Mouse (Mus musculus) embryonic fibroblast, embryonic 13.5 days (primary cell): ENCODE data around the gene Grik2. TPM values are rescaled to one million over a fixed set of nuclear protein-coding genes. Genes with fewer than 3 reads are reported as not detected.
"Not testable (repeated sequence)": the region's sequence is repeated elsewhere in the genome, so short reads cannot be mapped to it uniquely, and the experiment has no call there.

Experiments used
- H3K27ac ChIP-seq: 2 replicates; pipeline ENCODE4 v1.5.1; 2012; ENCODE audit warnings: low read length, control low read depth, inconsistent platforms; ENCODE audit not compliant: insufficient read depth
- H3K4me1 ChIP-seq: 2 replicates; pipeline ENCODE4 v1.6.1; 2011; ENCODE audit warnings: low read length; ENCODE audit not compliant: control insufficient read depth, insufficient read depth
- H3K4me3 ChIP-seq: 2 replicates; pipeline ENCODE4 v1.5.1; 2011; ENCODE audit warnings: mild to moderate bottlenecking, control low read depth, low read length; ENCODE audit not compliant: insufficient read depth
- CTCF ChIP-seq: IDR thresholded peaks from 2 replicates; pipeline ENCODE4 v1.5.1; 2011; ENCODE audit warnings: mild to moderate bottlenecking, control low read depth, low read length, moderate library complexity, borderline replicate concordance; ENCODE audit not compliant: insufficient read depth
- POLR2A ChIP-seq: IDR thresholded peaks from 2 replicates; pipeline ENCODE4 v1.6.1; 2011; ENCODE audit warnings: low read depth, mild to moderate bottlenecking, control low read depth, low read length, moderate library complexity
- polyA plus RNA-seq: library from polyadenylated mRNA; stranded (reverse); fragments of >200 nt; gene quantifications from 2 replicates; pipeline ENCODE4 v1.2.4, GENCODE M21; 2011; ENCODE audit warnings: low read depth; ENCODE audit not compliant: missing spikeins, insufficient read length

Gene Grik2
- polyA plus RNA-seq, 1 experiment, result not detected

DNA sequence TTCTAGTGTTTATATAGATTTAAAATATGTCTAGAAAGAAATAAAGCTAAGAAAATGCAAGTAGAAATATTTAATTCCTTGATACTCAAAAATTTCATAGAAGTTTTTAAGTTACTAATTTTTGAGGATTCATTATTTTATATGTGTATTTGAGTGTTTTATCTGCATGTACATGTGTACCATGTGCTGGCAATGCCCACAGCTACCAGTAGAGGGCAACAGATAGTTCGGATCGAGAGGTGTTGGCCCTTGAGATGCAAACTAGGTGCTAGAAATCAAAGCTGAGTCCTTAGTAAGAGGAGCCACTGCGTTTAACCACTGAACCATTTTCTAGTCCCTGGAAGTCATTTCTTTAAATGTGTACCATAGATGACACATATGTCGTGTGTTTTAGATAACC is 307.1 kb downstream of the Grik2 start:
- Histone ChIP-seq H3K4me1 (no peaks in the 10 kb centered on the region), H3K27ac (no peak overlapping the region), H3K4me3 (no peak overlapping the region)
- TF ChIP-seq POLR2A, result no peak
- no peak for TF ChIP-seq CTCF

DNA sequence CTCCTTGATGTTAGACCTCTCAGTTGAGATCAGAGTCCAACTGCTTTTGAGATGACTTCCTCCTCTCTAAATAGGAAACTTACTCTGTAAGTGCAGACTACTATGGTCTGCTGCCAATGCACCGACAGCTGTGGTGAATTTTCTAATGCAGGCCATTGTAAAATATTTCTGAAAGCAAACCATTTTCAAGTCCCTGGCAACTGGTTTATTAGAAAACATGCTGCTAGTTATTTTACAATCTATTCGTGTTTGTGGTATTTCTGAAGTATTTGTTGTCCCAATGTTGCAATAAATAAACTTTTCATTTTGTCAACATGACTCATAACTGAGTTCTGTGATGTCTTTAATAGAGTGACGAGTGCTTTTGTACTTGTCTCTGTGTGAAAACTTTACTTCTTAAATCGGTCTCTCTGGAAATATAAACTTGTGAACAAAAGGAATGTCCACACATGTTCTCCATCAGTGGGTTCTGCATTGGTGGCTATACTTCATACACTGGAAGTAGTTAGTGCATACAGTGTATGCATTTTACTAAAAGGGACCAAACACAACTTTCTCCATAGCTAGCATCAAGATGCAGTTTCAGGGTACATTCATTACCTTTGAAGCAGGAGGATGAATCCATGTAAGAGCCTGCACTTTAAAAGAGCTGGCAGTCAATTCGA is 308.3 kb downstream of the Grik2 start:
- H3K4me1 ChIP-seq, result no peaks in the 10 kb centered on the region
- no peak for TF ChIP-seq POLR2A
- H3K4me3 ChIP-seq, result no peak overlapping the region
- no peak overlapping the region for H3K27ac ChIP-seq

DNA sequence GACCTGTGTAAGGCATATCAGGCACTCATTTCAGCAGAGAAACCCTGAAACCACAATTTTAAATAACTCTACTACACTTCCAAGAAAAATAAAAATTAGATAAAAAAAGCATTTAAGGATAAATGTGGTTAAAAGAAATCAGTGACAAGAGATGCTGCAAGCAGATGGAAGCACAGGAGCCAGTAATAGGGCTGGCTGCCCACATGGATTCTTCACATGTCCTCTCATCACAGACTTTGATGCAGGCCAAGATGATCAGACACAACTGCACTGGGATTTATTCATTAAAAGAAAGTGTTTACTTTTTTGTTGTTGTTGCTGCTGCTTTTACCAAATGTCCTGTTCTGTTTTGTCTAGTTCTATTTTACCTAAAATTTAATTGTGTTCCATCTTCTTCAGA is 315.0 kb downstream of the Grik2 start:
- H3K4me3 ChIP-seq, result no peak overlapping the region
- no peak overlapping the region for H3K27ac ChIP-seq
- no peaks in the 10 kb centered on the region for H3K4me1 ChIP-seq
- TF ChIP-seq POLR2A, result no peak
- TF ChIP-seq CTCF, result no peak

DNA sequence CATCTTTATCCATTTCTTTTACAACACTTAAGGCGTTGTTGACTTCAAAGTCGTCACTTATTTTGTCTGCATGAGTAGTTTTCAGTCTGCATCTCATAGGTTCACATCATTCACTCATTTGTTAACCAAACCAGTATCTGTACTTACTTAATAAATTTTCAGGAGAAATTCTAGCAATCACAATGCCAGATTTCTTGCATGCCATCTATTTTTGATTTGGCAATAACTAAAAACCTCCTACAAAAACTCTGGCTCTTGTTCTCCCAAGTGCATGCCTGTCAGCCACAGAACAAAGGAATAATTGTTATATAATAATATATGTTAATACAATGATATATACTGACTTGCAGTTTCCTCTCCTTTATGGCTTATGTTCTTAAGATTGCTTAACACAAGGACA is 331.8 kb downstream of the Grik2 start:
- TF ChIP-seq POLR2A (no peak), CTCF (no peak)
- Histone ChIP-seq H3K4me1 (no peaks in the 10 kb centered on the region), H3K4me3 (no peak overlapping the region), H3K27ac (no peak overlapping the region)

DNA sequence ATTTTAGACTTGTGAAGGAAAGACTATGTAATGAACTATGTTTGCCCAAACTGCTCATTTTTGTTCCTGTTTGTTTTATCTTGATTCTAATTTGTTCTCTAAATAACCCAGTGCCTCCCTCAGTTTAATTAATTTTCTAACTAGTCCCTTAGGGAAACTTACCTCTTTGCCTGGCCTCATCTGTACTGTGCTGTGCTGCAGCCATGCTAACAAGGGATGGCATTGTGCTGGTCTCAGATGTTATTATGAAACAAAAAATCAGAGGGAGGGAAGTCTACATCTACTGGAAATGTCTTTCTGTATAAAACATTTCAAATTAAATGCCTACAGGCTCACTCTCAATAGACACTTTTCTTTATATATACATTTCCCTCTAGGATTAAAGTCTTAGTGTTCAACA is 335.0 kb downstream of the Grik2 start:
- TF ChIP-seq CTCF, result no peak
- no peak for TF ChIP-seq POLR2A
- Histone ChIP-seq H3K4me3 (no peak overlapping the region), H3K4me1 (no peaks in the 10 kb centered on the region), H3K27ac (no peak overlapping the region)

DNA sequence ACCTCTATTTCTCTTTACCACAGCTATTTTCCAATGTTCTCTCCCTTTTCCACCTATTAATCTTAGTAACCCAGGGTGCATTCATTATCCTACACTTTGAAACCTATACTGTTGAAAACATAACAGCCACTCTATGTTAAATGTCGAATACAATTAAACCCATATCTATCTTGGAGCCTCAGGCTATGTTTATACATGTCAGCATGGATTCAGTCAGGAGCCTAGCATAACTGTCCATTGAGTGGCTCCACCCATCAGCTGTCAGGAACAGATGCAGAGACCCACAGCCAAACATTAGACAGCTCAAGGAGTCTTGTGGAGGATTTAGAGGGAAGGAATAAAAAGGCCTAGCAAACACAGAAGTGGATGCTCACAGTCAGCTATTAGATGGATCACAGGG is 347.2 kb downstream of the Grik2 start:
- TF ChIP-seq CTCF, result no peak
- TF ChIP-seq POLR2A, result no peak
- Histone ChIP-seq H3K27ac (no peak overlapping the region), H3K4me3 (no peak overlapping the region), H3K4me1 (no peaks in the 10 kb centered on the region)

DNA sequence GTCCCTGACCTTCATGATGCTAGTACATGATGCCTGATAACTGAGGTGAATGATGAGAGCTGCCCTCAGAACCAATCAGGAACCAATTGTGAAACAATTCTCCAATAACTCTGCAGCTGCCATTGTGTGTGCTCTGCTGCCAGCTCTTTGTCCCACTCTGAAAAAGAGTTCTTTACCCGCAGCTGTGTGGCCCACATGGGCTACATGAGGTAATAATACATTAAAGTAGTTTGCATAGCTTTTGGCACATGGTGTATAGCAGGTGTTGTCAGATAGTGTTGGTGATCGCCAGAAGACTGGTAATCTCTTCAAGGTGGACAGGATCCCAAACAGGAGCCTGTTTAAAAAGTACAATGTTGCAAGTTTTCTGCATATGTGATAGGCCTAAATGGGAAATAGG is 351.5 kb downstream of the Grik2 start:
- no peaks in the 10 kb centered on the region for H3K4me1 ChIP-seq
- H3K27ac ChIP-seq, result no peak overlapping the region
- H3K4me3 ChIP-seq, result no peak overlapping the region
- TF ChIP-seq POLR2A, result no peak
- no peak for TF ChIP-seq CTCF

DNA sequence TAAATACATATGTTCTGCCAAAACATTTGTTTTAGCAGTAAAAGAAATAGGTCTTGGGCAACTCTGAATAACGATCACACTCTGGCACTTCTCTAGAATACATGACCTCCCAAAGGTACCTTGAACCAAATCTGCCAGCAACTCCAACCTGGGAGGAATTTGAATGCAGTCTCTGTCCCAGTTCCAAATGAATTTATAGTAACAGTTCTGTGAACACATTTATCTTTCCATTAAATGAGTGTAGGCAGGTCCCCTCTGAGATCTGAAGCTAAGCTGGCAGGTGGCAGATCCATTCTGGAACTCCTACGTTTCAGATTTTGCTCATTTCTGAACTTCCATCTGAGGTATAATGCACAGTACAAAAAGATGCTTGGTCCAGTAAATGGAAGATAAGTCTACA is 352.3 kb downstream of the Grik2 start:
- Histone ChIP-seq H3K4me1 (no peaks in the 10 kb centered on the region), H3K4me3 (no peak overlapping the region), H3K27ac (no peak overlapping the region)
- TF ChIP-seq CTCF (no peak), POLR2A (no peak)

DNA sequence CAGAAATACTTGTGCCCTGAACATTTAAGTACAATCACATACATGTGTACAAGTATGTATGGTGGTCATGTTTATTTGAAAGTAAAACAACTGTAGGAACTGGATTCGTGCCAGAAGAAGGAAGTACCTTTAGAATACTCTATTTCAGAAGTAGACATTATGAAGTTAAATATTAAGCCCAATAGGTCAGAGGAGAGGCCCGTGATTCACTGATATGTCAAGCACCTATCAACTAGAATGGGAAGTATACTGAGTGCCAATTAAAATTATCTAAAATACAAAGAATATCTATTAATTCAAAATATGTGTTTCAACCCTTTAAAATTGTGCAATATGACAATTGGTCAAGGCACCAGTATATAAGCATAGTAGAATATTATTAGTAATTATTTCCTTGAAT is 355.7 kb downstream of the Grik2 start:
- no peaks in the 10 kb centered on the region for H3K4me1 ChIP-seq
- no peak for TF ChIP-seq POLR2A
- TF ChIP-seq CTCF, result no peak
- H3K27ac ChIP-seq, result no peak overlapping the region
- no peak overlapping the region for H3K4me3 ChIP-seq

DNA sequence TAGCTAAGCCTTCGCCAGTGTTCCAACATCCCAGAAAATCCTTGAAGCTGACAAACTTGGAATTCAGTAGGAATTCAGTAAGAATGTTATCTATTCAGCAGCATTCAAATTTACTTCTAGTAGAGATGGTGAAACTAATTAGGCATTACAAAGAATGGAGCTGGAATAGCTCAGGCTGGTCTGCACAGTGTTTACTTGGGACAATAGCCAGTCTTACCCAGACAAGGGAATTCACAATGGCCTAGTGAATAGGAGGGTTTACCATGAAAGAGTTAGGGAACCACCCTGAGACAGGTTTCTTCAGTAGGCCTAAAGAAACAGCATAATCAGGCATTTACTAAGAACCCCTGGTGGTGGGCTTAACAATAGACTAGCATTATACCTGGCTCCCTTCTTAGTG is 371.4 kb downstream of the Grik2 start:
- H3K4me1 ChIP-seq, H3K27ac ChIP-seq, H3K4me3 ChIP-seq: not testable (repeated sequence)

DNA sequence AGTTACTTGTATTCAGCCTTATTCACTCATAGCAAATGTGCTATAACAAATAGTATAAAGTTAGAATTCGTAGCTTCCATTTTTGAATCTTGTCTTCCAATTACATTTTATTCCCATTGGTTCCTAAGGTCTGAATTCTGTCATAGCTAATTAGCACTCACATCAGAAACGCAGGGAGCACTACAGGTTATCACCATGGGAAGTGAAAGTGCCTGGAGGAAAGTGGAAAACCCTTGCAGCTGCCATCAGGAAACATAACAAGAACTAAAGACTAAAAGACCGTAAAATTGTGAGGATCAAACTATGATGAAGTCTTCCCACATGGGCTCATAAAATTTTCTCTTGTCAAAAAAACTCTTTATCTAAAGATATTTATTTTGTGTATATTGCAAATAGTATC is 405.6 kb downstream of the Grik2 start:
- Histone ChIP-seq H3K4me3 (no peak overlapping the region), H3K27ac (no peak overlapping the region), H3K4me1 (no peaks in the 10 kb centered on the region)
- TF ChIP-seq CTCF (no peak), POLR2A (no peak)
